Mouse (Mus musculus) C2C12 (cell line): Measurements from ENCODE around the gene Sox6. TPM values are rescaled to one million over a fixed set of nuclear protein-coding genes. Genes with fewer than 3 reads are reported as not detected.

Experiments
- H3K27me3 ChIP-seq: one replicate; pipeline ENCODE4 v1.6.1; 2011; ENCODE audit not compliant: control insufficient read depth, insufficient read depth, insufficient read length
- H3K36me3 ChIP-seq: one replicate; pipeline ENCODE4 v1.6.1; 2011; ENCODE audit not compliant: control insufficient read depth, insufficient read depth
- H3K4me3 ChIP-seq: one replicate; pipeline ENCODE4 v1.5.1; 2011; ENCODE audit warnings: mild to moderate bottlenecking, control low read depth; ENCODE audit not compliant: poor library complexity, insufficient read depth, severe bottlenecking
- H3K79me2 ChIP-seq: one replicate; pipeline ENCODE4 v1.6.1; 2011; ENCODE audit not compliant: control insufficient read depth, insufficient read depth
- H3K79me3 ChIP-seq: one replicate; pipeline ENCODE4 v1.6.1; 2011; ENCODE audit warnings: low read depth, control low read depth
- H3ac ChIP-seq: one replicate; pipeline ENCODE3; 2011; ENCODE audit warnings: low read depth; ENCODE audit not compliant: control insufficient read depth, insufficient read length
- CEBPB ChIP-seq: IDR thresholded peaks from one replicate; pipeline ENCODE4 v1.6.1; 2011; ENCODE audit warnings: low read depth, mild to moderate bottlenecking, control low read depth, moderate library complexity
- CTCF ChIP-seq: IDR thresholded peaks from one replicate; pipeline ENCODE4 v1.5.1; 2011; ENCODE audit not compliant: control insufficient read depth, insufficient read depth, insufficient read length
- FOSL1 ChIP-seq: IDR thresholded peaks from one replicate; pipeline ENCODE4 v1.8.0; 2011; ENCODE audit warnings: mild to moderate bottlenecking, low read length; ENCODE audit not compliant: poor library complexity, insufficient read depth, severe bottlenecking
- MAX ChIP-seq: IDR thresholded peaks from one replicate; pipeline ENCODE4 v1.6.1; 2011; ENCODE audit warnings: mild to moderate bottlenecking, control low read depth
- MYOD1 ChIP-seq: IDR thresholded peaks from one replicate; pipeline ENCODE4 v1.6.1; 2011; ENCODE audit warnings: low read depth; ENCODE audit not compliant: control insufficient read depth, insufficient read length
- MYOG ChIP-seq: IDR thresholded peaks from one replicate; pipeline ENCODE4 v1.6.1; 2011; ENCODE audit not compliant: control insufficient read depth, insufficient read length; ENCODE audit errors: extremely low read depth
- USF1 ChIP-seq: IDR thresholded peaks from one replicate; pipeline ENCODE4 v1.6.1; 2011; ENCODE audit warnings: low read depth, mild to moderate bottlenecking, control low read depth, moderate library complexity
- polyA plus RNA-seq: library from polyadenylated mRNA; unstranded; fragments of >200 nt; fragmentation: generic; extraction: Trizol; gene quantifications from one replicate; pipeline ENCODE4 v1.2.1, GENCODE M21; 2012; ENCODE audit warnings: missing spikeins

The Sox6 gene
- polyA plus RNA-seq, 1 experiment, result 0.08 TPM

DNA sequence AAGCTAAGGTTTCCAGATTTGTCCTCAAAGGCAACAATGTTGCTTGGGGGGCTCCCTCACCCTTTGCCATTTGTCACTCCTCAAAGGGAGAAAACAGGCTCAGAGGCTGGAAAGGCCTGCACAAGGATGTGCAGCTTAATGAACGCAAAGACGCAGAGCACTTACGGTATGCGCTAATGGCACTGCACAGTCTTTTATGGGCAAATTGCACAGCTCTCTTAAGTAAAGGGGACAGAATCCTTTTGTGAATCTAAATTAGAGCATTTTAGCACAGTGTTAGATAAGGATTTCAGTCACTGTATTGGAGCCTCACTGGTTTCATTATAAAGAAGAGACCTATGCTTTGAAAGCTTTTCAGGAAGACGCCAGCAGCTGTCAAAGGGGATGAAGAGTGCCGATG is 375.2 kb downstream of the Sox6 start:
- TF ChIP-seq CTCF, result no peak
- TF ChIP-seq MAX, result no peak
- TF ChIP-seq USF1, result no peak
- no peaks in the 10 kb centered on the region for H3K79me3 ChIP-seq
- H3K27me3 ChIP-seq, result no peaks in the 10 kb centered on the region
- no peak overlapping the region for H3ac ChIP-seq
- H3K79me2 ChIP-seq, result no peaks in the 10 kb centered on the region
- no peak overlapping the region for H3K4me3 ChIP-seq
- no peaks in the 10 kb centered on the region for H3K36me3 ChIP-seq

DNA sequence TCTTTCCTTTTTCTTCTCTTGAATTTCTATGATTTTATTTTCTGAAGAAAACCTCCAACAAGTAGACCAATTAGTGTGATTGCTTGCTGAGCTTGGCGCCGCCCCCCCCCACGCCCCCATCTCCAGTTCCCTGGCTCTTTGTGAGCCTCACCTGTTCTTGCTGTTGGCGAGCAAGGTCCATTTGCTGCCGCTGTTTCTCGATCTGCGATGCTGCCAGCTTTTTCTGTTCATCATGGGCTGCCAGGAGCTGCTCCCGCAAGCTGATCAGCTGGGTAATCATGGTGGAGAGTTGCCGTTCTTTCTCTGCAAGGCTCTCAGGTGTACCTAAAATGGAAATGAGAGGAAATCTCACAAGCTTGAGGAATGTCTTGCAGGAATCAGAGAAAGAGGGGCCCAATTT is 376.5 kb downstream of the Sox6 start:
- Histone ChIP-seq H3K79me2 (no peaks in the 10 kb centered on the region), H3K36me3 (no peaks in the 10 kb centered on the region), H3ac (no peak overlapping the region), H3K79me3 (no peaks in the 10 kb centered on the region), H3K4me3 (no peak overlapping the region), H3K27me3 (no peaks in the 10 kb centered on the region)
- TF ChIP-seq CTCF (no peak), CEBPB (no peak), MAX (no peak), FOSL1 (no peak), USF1 (no peak), MYOD1 (no peak), MYOG (no peak)

DNA sequence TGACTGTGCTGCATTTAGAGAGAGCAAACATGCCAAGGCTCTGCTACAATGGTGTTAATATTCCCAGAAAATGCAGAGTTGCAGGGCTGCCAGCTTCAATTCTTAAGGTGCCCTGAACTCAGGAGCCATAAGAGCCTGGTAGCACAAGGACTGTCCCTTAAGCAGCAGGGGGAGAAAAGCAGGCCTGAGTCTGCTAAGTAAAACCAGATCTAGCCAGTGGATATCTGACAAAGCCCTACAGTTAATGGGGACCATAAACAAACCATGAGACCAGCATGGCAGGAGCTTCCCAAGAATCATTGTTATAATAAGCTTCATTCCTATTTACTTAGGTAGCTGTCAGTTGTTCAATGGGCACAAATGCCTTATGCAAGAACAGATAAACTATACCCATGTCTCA is 391.9 kb downstream of the Sox6 start:
- no peaks in the 10 kb centered on the region for H3K27me3 ChIP-seq
- H3ac ChIP-seq, result no peak overlapping the region
- H3K79me2 ChIP-seq, result no peaks in the 10 kb centered on the region
- H3K36me3 ChIP-seq, result no peaks in the 10 kb centered on the region
- TF ChIP-seq CTCF (no peak), USF1 (no peak), MAX (no peak), MYOG (no peak), CEBPB (no peak)
- H3K4me3 ChIP-seq, result no peak overlapping the region
- H3K79me3 ChIP-seq, result no peaks in the 10 kb centered on the region

DNA sequence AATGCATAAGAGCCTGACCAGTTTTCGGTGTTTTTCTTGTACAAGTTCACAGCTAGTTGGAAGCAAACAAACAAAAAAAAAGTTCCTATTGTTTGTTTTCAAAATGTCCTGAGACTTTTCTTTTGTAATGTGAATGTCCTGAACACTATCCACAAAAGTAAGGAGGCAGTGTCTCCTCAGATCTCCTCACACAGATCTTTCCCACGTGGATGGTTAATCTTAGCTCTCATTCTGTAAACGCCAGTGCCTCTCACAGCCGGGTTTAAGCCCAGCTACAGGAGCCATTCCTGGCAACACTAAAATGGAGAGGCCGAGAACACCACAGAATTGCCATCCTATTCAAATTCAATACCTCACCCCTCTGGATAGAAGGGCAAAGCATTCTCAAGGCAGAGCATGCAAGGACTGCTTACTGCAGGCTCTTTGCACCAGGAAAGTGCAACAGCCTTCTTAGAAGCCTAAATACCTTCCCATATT is 392.6 kb downstream of the Sox6 start:
- Histone ChIP-seq H3K27me3 (no peaks in the 10 kb centered on the region), H3K36me3 (no peaks in the 10 kb centered on the region), H3K4me3 (no peak overlapping the region), H3ac (no peak overlapping the region), H3K79me3 (no peaks in the 10 kb centered on the region), H3K79me2 (no peaks in the 10 kb centered on the region)
- no peak for TF ChIP-seq CTCF
- no peak for TF ChIP-seq MYOD1
- TF ChIP-seq MYOG, result no peak
- no peak for TF ChIP-seq FOSL1
- no peak for TF ChIP-seq USF1
- TF ChIP-seq CEBPB, result no peak
- no peak for TF ChIP-seq MAX

DNA sequence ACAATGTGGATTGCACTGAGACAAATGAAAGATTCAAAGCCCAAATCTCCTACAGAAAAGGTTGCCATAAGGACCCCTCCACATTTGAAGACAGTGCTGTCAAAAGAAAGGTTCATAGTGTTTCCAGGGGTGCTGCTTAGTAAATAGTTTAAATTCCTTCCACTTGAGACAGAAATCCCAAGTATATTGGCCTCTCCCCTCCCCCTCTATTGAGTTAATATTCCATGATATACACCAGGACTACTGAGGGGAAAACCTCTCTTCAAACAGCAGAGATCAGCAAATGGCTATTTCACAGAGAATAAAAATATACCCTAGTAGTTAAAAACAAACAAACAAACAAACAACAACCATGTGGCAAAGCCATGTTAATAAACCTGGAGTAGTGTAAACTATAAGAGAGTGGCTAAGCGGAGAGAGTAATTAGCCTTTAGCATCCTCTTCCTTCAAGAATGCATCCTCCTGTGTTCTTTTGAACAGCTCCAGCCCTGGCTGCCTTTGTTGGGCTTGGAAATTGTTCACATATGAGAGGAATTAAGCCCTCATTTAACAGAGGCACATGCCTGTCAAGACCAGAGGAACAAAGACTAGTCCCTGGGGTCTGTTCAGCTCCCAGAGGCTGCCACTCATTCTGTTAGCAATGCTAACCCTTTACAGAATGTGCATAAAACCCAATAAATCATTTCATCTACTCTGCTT is 393.2 kb downstream of the Sox6 start:
- no peaks in the 10 kb centered on the region for H3K79me3 ChIP-seq
- no peaks in the 10 kb centered on the region for H3K36me3 ChIP-seq
- no peaks in the 10 kb centered on the region for H3K79me2 ChIP-seq
- H3K27me3 ChIP-seq, result no peaks in the 10 kb centered on the region
- no peak for TF ChIP-seq CTCF
- TF ChIP-seq MYOD1, result no peak
- TF ChIP-seq CEBPB, result no peak
- no peak for TF ChIP-seq FOSL1
- TF ChIP-seq MYOG, result no peak
- TF ChIP-seq USF1, result no peak
- TF ChIP-seq MAX, result no peak
- H3ac ChIP-seq, result no peak overlapping the region
- no peak overlapping the region for H3K4me3 ChIP-seq

DNA sequence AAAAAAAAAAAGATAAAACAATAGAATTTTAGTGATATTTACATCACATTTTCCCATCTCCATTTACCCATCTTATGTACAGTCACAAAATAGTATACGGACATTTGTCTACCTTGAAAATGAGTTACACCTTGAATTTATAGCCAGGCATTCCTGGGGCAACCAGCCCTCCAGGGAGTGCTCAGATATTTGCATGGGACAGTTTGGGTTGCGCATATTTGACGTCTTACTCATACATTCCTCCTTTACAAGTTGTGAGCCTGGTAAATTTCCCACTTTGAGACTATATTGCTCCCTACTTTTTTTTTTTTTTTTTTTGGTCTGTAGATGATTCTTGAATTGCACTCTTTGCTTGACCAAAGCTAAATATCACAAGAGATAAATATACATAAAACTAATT is 407.9 kb downstream of the Sox6 start:
- no peak for TF ChIP-seq USF1
- TF ChIP-seq CEBPB, result no peak
- TF ChIP-seq MYOD1, result no peak
- no peak for TF ChIP-seq CTCF
- TF ChIP-seq MAX, result no peak
- TF ChIP-seq FOSL1, result no peak
- no peak for TF ChIP-seq MYOG
- H3K36me3 ChIP-seq, result no peaks in the 10 kb centered on the region
- no peaks in the 10 kb centered on the region for H3K79me3 ChIP-seq
- H3K27me3 ChIP-seq, result no peaks in the 10 kb centered on the region
- no peak overlapping the region for H3ac ChIP-seq
- H3K4me3 ChIP-seq, result no peak overlapping the region
- H3K79me2 ChIP-seq, result no peaks in the 10 kb centered on the region
